Mouse (Mus musculus): Measurements from ENCODE around the gene Rapgef5.

DNA sequence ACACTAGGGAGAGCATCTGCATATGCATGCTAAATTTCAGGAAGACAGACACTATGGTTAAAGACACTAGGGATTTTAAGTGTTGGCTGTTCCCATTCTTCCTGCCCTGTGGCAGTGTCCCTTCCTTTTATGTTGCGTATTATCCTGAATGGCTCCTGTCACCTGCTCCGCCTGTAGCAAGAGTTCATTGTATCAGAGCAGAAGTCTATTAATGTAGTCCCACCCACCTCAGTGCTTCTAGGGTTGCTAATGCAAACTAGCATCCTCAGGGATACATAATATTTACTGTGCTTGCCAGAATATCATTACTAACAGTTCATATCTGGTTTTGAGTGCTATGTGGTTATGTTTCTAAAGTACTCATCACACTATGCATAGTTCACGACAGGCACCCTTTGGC is 96.4 kb downstream of the Rapgef5 start:
- TF ChIP-seq CTCF (IDR thresholded peaks at IDR 0.05; ENCODE audit: low read depth), result no peak
- TF ChIP-seq EP300 (optimal IDR thresholded peaks at IDR 0.05), result no peak

All from stomach, postnatal 0 days (tissue).